Mouse (Mus musculus) left cerebral cortex, postnatal 25 days (tissue): ENCODE measurements around the gene Cntnap1. TPM values are rescaled to one million over a fixed set of nuclear protein-coding genes. Genes with fewer than 3 reads are reported as not detected.

Experiments used
- DNase-seq, 2 experiments: peaks; one replicate each; pipeline ENCODE4 v3.0.0; 2022; ENCODE audit warnings: low spot score in 2 of 2, mixed read lengths in 1 of 2
- intact Hi-C: fragments of 180-260 bp; cut with DNase I; formaldehyde crosslinking; loops from one replicate; pipeline ENCODE4 v1.15.1; 2025
- total RNA-seq, 2 experiments: library from RNA; stranded (reverse); gene quantifications; 2 replicates each; pipeline ENCODE4 v1.2.3; 2021

Cntnap1 gene
- total RNA-seq, 2 experiments from 2014 or later = 153 to 170 TPM

- intact Hi-C loops = no loop called here
- DNase-seq = no peak
Observed at GRCm38 (mm10) chr11:101168301-101168980, 1.9 kb upstream of the Cntnap1 start.

- no peak for DNase-seq
- intact Hi-C loops = loop anchor here (2.0 kb wide), 1 partner anchor 49 kb away; no protein-coding TSS in a partner anchor
Observed at GRCm38 (mm10) chr11:101169301-101170107, 819 bp upstream of the Cntnap1 start.

- intact Hi-C loops = loop anchor here (2.0 kb wide), 1 partner anchor 50 kb away; no protein-coding TSS in a partner anchor
- DNase-seq = peak; percentile 95 to 99
Observed at GRCm38 (mm10) chr11:101170811-101171610, 688 bp downstream of the Cntnap1 start, which contains the start of gene Plekhh3. Gene Plekhh3 (minus strand): TSS chr11:101171351.

- intact Hi-C loops = loop anchor here (2.0 kb wide), 1 partner anchor 51 kb away; no protein-coding TSS in a partner anchor
- DNase-seq = peak; percentile 76 to 83
Observed at GRCm38 (mm10) chr11:101171721-101172433, 1.6 kb downstream of the Cntnap1 start.

GRCm38 (mm10) chr11:101172434-101172815 lies 2.1 kb downstream of the Cntnap1 start:
- DNase-seq = peak in 1 of 2 experiments; percentile 37
- intact Hi-C loops = no loop called here

GRCm38 (mm10) chr11:101173112-101173511 lies 2.8 kb downstream of the Cntnap1 start:
- no peak for DNase-seq
- intact Hi-C loops = no loop called here

GRCm38 (mm10) chr11:101173631-101174388 lies 3.5 kb downstream of the Cntnap1 start:
- intact Hi-C loops = no loop called here

GRCm38 (mm10) chr11:101174389-101174745 lies 4.0 kb downstream of the Cntnap1 start:
- DNase-seq = no peak
- intact Hi-C loops = no loop called here

More at GRCm38 (mm10) chr11:101173631-101174388, 3.5 kb downstream of the Cntnap1 start:
- DNase-seq = peak; percentile 53 to 67

- intact Hi-C loops = no loop called here
- DNase-seq = no peak
Observed at GRCm38 (mm10) chr11:101174851-101175628, 4.7 kb downstream of the Cntnap1 start, which contains the start of gene Ccr10. Gene Ccr10 (minus strand): TSS chr11:101175443.

GRCm38 (mm10) chr11:101175636-101176116 lies 5.4 kb downstream of the Cntnap1 start:
- DNase-seq = peak in 1 of 2 experiments; percentile 79
- intact Hi-C loops = loop anchor here (2.0 kb wide), 2 partner anchors 81 to 93 kb away; partner anchors contain the start of genes Coasy and Psmc3ip

- DNase-seq = peak; percentile 56 to 67
- intact Hi-C loops = loop anchor here (2.0 kb wide), 2 partner anchors 81 to 93 kb away; partner anchors contain the start of genes Coasy and Psmc3ip
Observed at GRCm38 (mm10) chr11:101176117-101176691, 5.9 kb downstream of the Cntnap1 start.

- peak; percentile 73 to 81 for DNase-seq
- intact Hi-C loops = loop anchor here (2.0 kb wide), 2 partner anchors 82 to 94 kb away; partner anchors contain the start of genes Coasy and Psmc3ip
Observed at GRCm38 (mm10) chr11:101176933-101177773, 6.8 kb downstream of the Cntnap1 start.

- no peak for DNase-seq
- intact Hi-C loops = no loop called here
Observed at GRCm38 (mm10) chr11:101178061-101179058, 8.0 kb downstream of the Cntnap1 start.

- intact Hi-C loops = no loop called here
- DNase-seq = no peak
Observed at GRCm38 (mm10) chr11:101179306-101179705, 9.0 kb downstream of the Cntnap1 start.

- intact Hi-C loops = no loop called here
Observed at GRCm38 (mm10) chr11:101180261-101180660, 9.9 kb downstream of the Cntnap1 start.

More at GRCm38 (mm10) chr11:101180261-101180660, 9.9 kb downstream of the Cntnap1 start:
- DNase-seq = no peak
